Mouse (Mus musculus) frontal cortex, postnatal 14 days (tissue): ENCODE results near the gene Myom3.

ENCODE experiments used
- DNase-seq, 2 experiments: peaks; one replicate each; pipeline ENCODE4 v3.0.0; 2022; ENCODE audit warnings: low spot score in 2 of 2

The Myom3 gene

DNA sequence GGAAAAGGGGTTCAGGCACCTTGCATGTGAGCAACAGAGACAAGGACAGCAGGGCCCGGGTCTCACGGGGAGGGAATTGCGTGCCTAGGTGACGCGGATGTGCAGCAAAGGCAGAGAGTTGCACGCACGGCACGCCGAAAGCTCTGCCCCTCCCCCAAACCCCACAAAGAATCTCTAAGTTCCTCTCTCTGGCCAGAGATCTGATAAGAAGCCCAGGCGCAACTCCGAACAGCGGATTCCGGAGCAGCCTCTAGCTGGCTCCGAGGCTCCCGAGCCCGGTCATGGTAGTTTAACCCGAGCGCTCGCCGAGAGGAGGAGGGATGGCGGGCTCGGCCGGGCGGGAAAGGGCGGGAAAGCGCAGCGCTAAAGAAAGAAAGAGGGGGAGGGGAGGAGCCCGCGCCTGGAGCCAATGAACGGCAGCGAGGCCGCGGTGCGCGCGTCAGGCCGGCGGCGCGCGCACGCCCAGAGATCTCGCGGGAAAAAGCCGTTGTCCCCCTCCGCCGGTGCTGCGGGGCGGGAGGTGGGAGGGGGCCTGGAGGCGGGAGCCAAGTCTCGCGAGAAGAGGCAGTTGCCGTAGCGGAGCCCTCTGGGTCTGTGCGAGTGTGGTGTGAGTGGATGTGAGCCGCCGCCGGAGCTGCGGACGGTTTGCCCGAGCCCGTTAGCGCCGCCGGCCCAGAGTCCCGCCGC, 96.2 kb downstream of the Myom3 start, which contains the start of gene Srsf10:
TSS of gene Srsf10 (plus strand) at position 212 of the 687 bp plus-strand sequence.
- peak; percentile 92 to 93 for DNase-seq

DNA sequence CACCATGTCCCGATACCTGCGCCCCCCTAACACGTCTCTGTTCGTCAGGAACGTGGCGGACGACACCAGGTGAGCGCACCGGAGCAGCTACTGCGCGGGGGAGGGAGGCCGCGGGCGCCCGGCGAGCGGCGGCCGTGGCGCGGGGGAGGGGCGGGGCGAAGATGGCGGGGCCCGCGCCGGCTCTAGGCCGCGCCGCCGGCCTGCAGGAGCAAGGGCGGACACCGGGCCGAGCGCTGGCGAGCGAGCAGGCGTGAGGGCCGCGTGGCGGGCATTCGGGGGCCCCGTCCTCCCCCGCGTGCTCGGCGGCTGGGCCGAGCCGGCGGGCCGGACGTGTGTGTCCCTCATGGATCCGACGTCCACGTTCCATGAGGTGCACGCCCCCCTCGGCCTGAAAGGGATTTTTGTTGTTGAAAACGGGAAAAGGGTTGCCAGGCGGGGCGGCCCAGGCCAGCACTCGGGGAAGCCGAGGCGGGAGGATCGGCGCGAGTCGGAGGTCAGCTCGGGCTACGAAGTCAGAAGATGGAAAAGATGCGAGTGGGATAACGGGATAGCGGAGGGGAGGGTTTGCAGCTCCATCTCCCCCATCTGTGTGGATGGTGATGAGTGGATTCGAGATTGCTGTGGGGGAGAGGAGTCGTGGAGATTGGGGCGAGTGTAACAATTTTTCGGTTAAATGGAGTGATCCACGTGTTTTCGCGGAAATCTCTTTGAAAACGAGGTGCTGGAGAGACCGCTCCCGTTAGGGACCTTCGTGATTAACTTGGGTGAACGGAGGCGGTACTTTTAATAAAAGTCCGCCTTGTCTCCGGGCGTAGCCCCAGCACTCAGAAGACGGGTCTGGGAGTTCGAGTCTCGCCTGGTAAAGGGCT, 96.9 kb downstream of the Myom3 start:
- peak in 1 of 2 experiments; percentile 59 for DNase-seq

DNA sequence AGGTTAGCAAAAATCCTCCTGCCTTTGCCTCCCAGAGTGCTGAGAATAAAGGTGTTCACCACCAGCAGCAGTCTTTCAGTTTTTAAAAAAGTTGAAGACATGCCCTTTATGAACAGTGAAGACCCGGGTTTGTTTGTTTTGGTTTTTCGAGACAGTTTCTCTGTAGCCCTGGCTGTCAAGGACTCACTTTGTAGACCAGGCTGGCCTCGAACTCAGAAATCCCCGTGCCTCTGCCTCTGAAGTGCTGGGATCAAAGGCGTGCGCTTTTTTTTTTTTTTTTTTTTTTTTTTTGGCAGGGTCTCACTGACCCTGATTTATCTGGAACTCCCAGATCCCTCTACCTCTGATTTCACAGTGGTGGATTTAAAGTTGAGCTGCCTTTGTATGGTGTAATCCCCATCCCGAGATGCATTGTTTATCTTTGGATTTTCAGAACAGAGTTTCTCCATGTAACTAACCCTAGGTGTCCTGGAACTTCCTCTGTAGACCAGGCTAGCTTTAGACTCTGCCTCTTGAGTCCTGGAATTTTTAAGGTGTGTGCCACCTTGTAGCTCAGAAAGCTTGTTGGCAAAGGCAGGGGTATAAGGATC, 98.2 kb downstream of the Myom3 start:
- DNase-seq = no peak
